In genomic region chr5:112215291-112215751, GRCm38 (mm10) we compare ENCODE assay signal across 8 mouse cellular contexts. TPM values are rescaled to one million over a fixed set of nuclear protein-coding genes. Genes with fewer than 3 reads are reported as not detected.
DNase-seq lines count a peak whose midpoint lies in the region; ATAC-seq and TF ChIP-seq lines count a peak whose summit lies in the region.

No protein-coding gene starts in this region.

- peak overlapping the region; percentile 81 for H3K27ac ChIP-seq in left cerebral cortex, adult 2 months
- peak overlapping the region; percentile 54; the same call in 1 of the 2 replicates for H3K27ac ChIP-seq in embryonic facial prominence, embryonic 14.5 days (replicated peaks; ENCODE audit: low read depth, low read length)
- peak overlapping the region; percentile 81 for H3K27ac ChIP-seq in neural tube, embryonic 15.5 days (replicated peaks)
- H3K27ac ChIP-seq in heart, adult 2 months, result no peak overlapping the region

- no peak for TF ChIP-seq CTCF in left cerebral cortex, adult 2 months (IDR thresholded peaks at IDR 0.05)
- no peak for TF ChIP-seq CTCF in heart, adult 2 months (IDR thresholded peaks at IDR 0.05)

- H3K4me1 ChIP-seq in embryonic facial prominence, embryonic 14.5 days (ENCODE audit: control insufficient read depth, insufficient read depth, low read length), result peaks cover 12% of the 10 kb centered on the region
- peaks cover 70% of the 10 kb centered on the region for H3K4me1 ChIP-seq in neural tube, embryonic 15.5 days
- H3K4me1 ChIP-seq in heart, adult 2 months (ENCODE audit: control insufficient read depth, insufficient read depth, low read length), result peaks cover 2% of the 10 kb centered on the region; the same call in 1 of the 2 replicates

- no peaks in the 10 kb centered on the region for H3K36me3 ChIP-seq in embryonic facial prominence, embryonic 14.5 days (ENCODE audit: control insufficient read depth, insufficient read depth, low read length)
- H3K36me3 ChIP-seq in neural tube, embryonic 15.5 days, result peaks cover 24% of the 10 kb centered on the region
- H3K36me3 ChIP-seq in heart, adult 2 months (ENCODE audit: control insufficient read depth, insufficient read depth, low read length), result no peaks in the 10 kb centered on the region

- H3K4me2 ChIP-seq in embryonic facial prominence, embryonic 14.5 days (ENCODE audit: low read depth, low read length), result peak overlapping the region; percentile 40
- H3K4me2 ChIP-seq in neural tube, embryonic 15.5 days, result peak overlapping the region; percentile 26

- DNase-seq in left cerebral cortex, adult 2 months (ENCODE audit: extremely low spot score in 1 of 2, low spot score in 2 of 2), result peak; percentile 59 to 61
- no peak for DNase-seq in left cerebral cortex, postnatal 4 days
- DNase-seq in embryonic facial prominence, embryonic 14.5 days (ENCODE audit: low spot score), result no peak
- peak; percentile 60 to 70 for DNase-seq in layer of hippocampus, postnatal 10 days (ENCODE audit: low spot score in 2 of 2)
- no peak for DNase-seq in adrenal gland, adult 18-20 months (ENCODE audit: low spot score in 2 of 2)
- DNase-seq in heart, adult 2 months, result no peak
- DNase-seq in urinary bladder, postnatal 25 days (ENCODE audit: low spot score), result no peak

- intact Hi-C loops in left cerebral cortex, adult 2 months (cut with DNase I), result no loop called here
- intact Hi-C loops in left cerebral cortex, postnatal 4 days (cut with DNase I), result no loop called here
- intact Hi-C loops in heart, adult 2 months (cut with DNase I), result loop anchor here (2.0 kb wide), 1 partner anchor 213 kb away; no protein-coding TSS in a partner anchor

- no peaks in the 10 kb centered on the region for H3K27me3 ChIP-seq in embryonic facial prominence, embryonic 14.5 days (replicated peaks; ENCODE audit: control insufficient read depth, insufficient read depth, low read length)
- H3K27me3 ChIP-seq in neural tube, embryonic 15.5 days (replicated peaks), result no peaks in the 10 kb centered on the region
- no peaks in the 10 kb centered on the region for H3K27me3 ChIP-seq in heart, adult 2 months (ENCODE audit: control insufficient read depth, insufficient read depth, low read length)

- no peak overlapping the region for H3K9ac ChIP-seq in embryonic facial prominence, embryonic 14.5 days (ENCODE audit: low read depth, low read length)
- peak overlapping the region; percentile 15; the same call in 1 of the 2 replicates for H3K9ac ChIP-seq in neural tube, embryonic 15.5 days (replicated peaks)
- H3K9ac ChIP-seq in heart, adult 2 months (ENCODE audit: low read depth, low read length), result no peak overlapping the region

- no peaks in the 10 kb centered on the region for H3K79me2 ChIP-seq in heart, adult 2 months (replicated peaks; ENCODE audit: control insufficient read depth, insufficient read depth, low read length)

- whole genome bisulfite sequencing in embryonic facial prominence, embryonic 14.5 days, result 17% methylated on average over 12 of the region's 12 CpGs
- WGBS in neural tube, embryonic 15.5 days, result 13% methylated on average over 12 of the region's 12 CpGs
- 29% methylated on average over 12 of the region's 12 CpGs for WGBS in heart, adult 2 months

- no peak for ATAC-seq in embryonic facial prominence, embryonic 14.5 days (ENCODE audit: low read depth)
- ATAC-seq in neural tube, embryonic 15.5 days (ENCODE audit: low FRiP score), result 0 out of 2 replicates have a peak, but pooled peaks have one; percentile 10

- no peak for TF ChIP-seq EP300 in heart, adult 2 months (IDR thresholded peaks at IDR 0.05; ENCODE audit: insufficient read depth, low read depth, low read length)

- no peak overlapping the region for H3K4me3 ChIP-seq in left cerebral cortex, adult 2 months
- H3K4me3 ChIP-seq in embryonic facial prominence, embryonic 14.5 days (ENCODE audit: low read depth, low read length), result peak overlapping the region; percentile 3; the same call in 1 of the 2 replicates
- no peak overlapping the region for H3K4me3 ChIP-seq in neural tube, embryonic 15.5 days (replicated peaks)
- no peak overlapping the region for H3K4me3 ChIP-seq in heart, adult 2 months

- H3K9me3 ChIP-seq in embryonic facial prominence, embryonic 14.5 days (ENCODE audit: control insufficient read depth, low read length), result no peaks in the 10 kb centered on the region
- H3K9me3 ChIP-seq in neural tube, embryonic 15.5 days (replicated peaks), result no peaks in the 10 kb centered on the region

- TF ChIP-seq POLR2A in heart, adult 2 months (IDR thresholded peaks at IDR 0.05; ENCODE audit: insufficient read depth, low read depth, low read length), result no peak

RNA-seq across cellular contexts. Expression of gene Cryba4, which starts 37.0 kb away (rescaled TPM):
- total RNA-seq in left cerebral cortex, adult 2 months (2021), result under 1 TPM in 1 of 2 experiments, not detected in 1; 0.49 TPM
- total RNA-seq in left cerebral cortex, postnatal 4 days (2021), result under 1 TPM; 0.50 to 0.54 TPM
- polyA plus RNA-seq in embryonic facial prominence, embryonic 14.5 days (2014; fragmentation: Nextera tagmentation; extraction: Ambion mirVana), result 2.7 and 2.8 TPM in 2 replicates
- 1 to 10 TPM in 1 of 2 experiments, under 1 TPM in 1; 0.94 to 2.4 TPM for total RNA-seq in layer of hippocampus, postnatal 10 days (2021)
- 1.7 and 2.5 TPM in 2 replicates for polyA plus RNA-seq in neural tube, embryonic 15.5 days (2015; fragmentation: Nextera tagmentation; extraction: Ambion mirVana)
- 100 to 1,000 TPM in 1 of 2 experiments, 10 to 100 TPM in 1; 95.8 to 126 TPM for total RNA-seq in adrenal gland, adult 18-20 months (2021)
- total RNA-seq in heart, adult 2 months (2021), result 1 to 10 TPM; 5.3 to 7.1 TPM
- polyA plus RNA-seq in heart, adult 2 months (2012; rRNA removed), result 14.4 and 33.8 TPM in 2 replicates

RNA-seq across cellular contexts. Expression of gene Crybb1, which starts 40.3 kb away (rescaled TPM):
- 1 to 10 TPM; 6.9 to 7.4 TPM for total RNA-seq in left cerebral cortex, adult 2 months (2021)
- 1 to 10 TPM; 3.5 to 5.6 TPM for total RNA-seq in left cerebral cortex, postnatal 4 days (2021)
- polyA plus RNA-seq in embryonic facial prominence, embryonic 14.5 days (2014; fragmentation: Nextera tagmentation; extraction: Ambion mirVana), result 1.8 and 3.2 TPM in 2 replicates
- 10 to 100 TPM; 11.3 to 12.4 TPM for total RNA-seq in layer of hippocampus, postnatal 10 days (2021)
- polyA plus RNA-seq in neural tube, embryonic 15.5 days (2015; fragmentation: Nextera tagmentation; extraction: Ambion mirVana), result 5.8 and 6.2 TPM in 2 replicates
- 1 to 10 TPM; 3.2 to 3.3 TPM for total RNA-seq in adrenal gland, adult 18-20 months (2021)
- total RNA-seq in heart, adult 2 months (2021), result 1 to 10 TPM; 1.5 to 3.3 TPM
- polyA plus RNA-seq in heart, adult 2 months (2012; rRNA removed), result 2.1 and 2.3 TPM in 2 replicates

Comparison
In these comparisons a context has a peak if more than half of its experiments do, and no peak if none do; other contexts are left out.
1. DNase-seq: peak in left cerebral cortex, adult 2 months (2 of 2) and layer of hippocampus, postnatal 10 days (2 of 2); none in left cerebral cortex, postnatal 4 days (single experiment), embryonic facial prominence, embryonic 14.5 days (single experiment), adrenal gland, adult 18-20 months (0 of 2), heart, adult 2 months (0 of 2) and urinary bladder, postnatal 25 days (single experiment).
2. RNA of gene Cryba4, which starts 37.0 kb away (total RNA-seq): 95.8 to 126 TPM in adrenal gland, adult 18-20 months; 5.3 to 7.1 TPM in heart, adult 2 months, 0.94 to 2.4 TPM in layer of hippocampus, postnatal 10 days, 0.50 to 0.54 TPM in left cerebral cortex, postnatal 4 days and 0.49 TPM in left cerebral cortex, adult 2 months; every median in the first group is over 10 times any median in the second.